Mouse (Mus musculus) CD8-positive naive resting alpha-beta T cell, adult 57 days (primary cell): ENCODE data around the gene Pramel1. TPM values are rescaled to one million over a fixed set of nuclear protein-coding genes. Genes with fewer than 3 reads are reported as not detected.

ENCODE experiments used
- total RNA-seq: library from RNA; stranded (reverse); gene quantifications from one replicate; pipeline ENCODE4 v1.2.4, GENCODE M21; 2023

The Pramel1 gene
- total RNA-seq: not detected

GRCm38 (mm10) chr4:143394181-143394580 is at the start of gene Pramel1:
Gene Pramel1, plus strand, starts transcription at chr4:143394428.

GRCm38 (mm10) chr4:143349484-143349906 is 44.7 kb upstream of the Pramel1 start, which contains the start of gene Lrrc38:
Gene Lrrc38, plus strand, starts transcription at chr4:143349757.

GRCm38 (mm10) chr4:143412219-143413092 is 18.2 kb downstream of the Pramel1 start, which contains the start of gene Pramef8:
Gene Pramef8, plus strand, starts transcription at chr4:143412426.

Other genes starting within 250 kb of the Pramel1 start
- 64.5 TPM for gene Prdm2, start 181.4 kb upstream of the Pramel1 start, total RNA-seq
- not detected for gene Pdpn, start 94.9 kb upstream of the Pramel1 start, total RNA-seq
- not detected for gene Lrrc38, start 44.7 kb upstream of the Pramel1 start, total RNA-seq
- 62.6 TPM for gene Pramef8, start 18.0 kb downstream of the Pramel1 start, total RNA-seq
- not detected for gene Oog4, start 55.9 kb downstream of the Pramel1 start, total RNA-seq
- not detected for gene Gm13043, start 116.9 kb downstream of the Pramel1 start, total RNA-seq
- gene Gm13040, start 141.5 kb downstream of the Pramel1 start, total RNA-seq: not detected
- gene BC080695, start 157.3 kb downstream of the Pramel1 start, total RNA-seq: not detected
- not detected for gene Gm13057, start 157.3 kb downstream of the Pramel1 start, total RNA-seq
- gene Gm13083, start 220.6 kb downstream of the Pramel1 start, total RNA-seq: not detected